Mouse (Mus musculus) spleen, adult 18-20 months (tissue): ENCODE results near the gene Lemd1.
"Not testable (repeated sequence)": the region's sequence is repeated elsewhere in the genome, so short reads cannot be mapped to it uniquely, and the experiment has no call there.

Source experiments
- DNase-seq, 2 experiments: peaks; one replicate each; pipeline ENCODE4 v3.0.0; 2022; ENCODE audit warnings: mixed read lengths in 2 of 2

Gene Lemd1

DNA sequence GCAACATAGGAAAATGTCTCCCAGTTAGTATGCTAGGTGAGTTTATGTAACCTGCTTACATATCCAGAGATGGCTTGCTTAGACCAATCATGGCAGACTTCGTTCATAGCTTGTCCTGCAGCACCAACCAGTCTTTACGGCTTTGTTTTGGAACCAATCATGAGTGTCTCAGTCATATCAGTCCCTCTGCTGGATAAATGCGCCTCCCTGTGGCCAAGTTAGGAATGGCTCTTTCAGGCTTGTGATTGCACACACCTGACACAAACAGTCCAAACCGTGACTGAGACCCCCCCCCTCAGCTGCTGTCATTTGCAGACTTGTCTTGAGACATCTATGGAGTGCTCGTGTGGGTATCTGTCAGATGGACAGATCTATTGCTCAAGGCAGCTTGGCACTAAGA lies 69.8 kb downstream of the Lemd1 start:
- peak in 1 of 2 experiments; percentile 18 for DNase-seq

DNA sequence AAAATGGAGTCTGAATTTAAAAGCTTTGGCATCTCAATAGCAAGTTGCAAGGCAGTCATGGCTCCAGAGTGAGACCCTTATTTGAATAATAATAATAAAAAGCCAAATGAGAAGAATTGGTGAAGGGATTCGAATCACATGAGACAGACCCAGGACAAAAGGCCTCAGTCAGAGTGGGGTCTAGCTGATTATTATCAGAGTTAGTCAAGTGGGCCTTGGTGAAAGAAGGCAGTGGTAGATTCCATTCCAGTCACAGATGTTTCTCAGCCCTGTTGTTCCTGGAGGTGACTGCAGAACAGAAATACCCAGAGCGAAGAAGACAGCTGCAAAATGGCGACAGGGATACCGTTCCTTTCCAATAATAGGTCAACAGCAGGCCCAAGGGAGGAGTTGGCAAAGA lies 72.4 kb downstream of the Lemd1 start:
- DNase-seq = no peak

DNA sequence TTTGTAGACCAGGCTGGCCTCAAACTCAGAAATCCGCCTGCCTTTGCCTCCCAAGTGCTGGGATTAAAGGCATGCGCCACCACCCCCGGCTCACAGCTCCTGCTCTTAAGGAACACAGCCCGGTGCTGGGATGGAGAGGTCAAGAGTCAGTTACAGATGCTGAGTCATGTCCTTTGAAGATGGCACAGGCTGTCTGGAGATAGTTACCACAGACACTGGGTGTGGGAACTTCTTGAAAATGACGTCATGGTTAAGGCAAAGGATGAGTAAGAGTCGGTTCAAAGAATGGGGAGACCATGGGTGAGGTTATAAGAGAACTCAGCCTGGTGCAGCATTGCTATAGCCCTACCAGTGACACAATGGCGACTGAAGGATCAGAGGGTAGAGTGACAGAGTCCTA lies 73.3 kb downstream of the Lemd1 start:
- DNase-seq = no peak

DNA sequence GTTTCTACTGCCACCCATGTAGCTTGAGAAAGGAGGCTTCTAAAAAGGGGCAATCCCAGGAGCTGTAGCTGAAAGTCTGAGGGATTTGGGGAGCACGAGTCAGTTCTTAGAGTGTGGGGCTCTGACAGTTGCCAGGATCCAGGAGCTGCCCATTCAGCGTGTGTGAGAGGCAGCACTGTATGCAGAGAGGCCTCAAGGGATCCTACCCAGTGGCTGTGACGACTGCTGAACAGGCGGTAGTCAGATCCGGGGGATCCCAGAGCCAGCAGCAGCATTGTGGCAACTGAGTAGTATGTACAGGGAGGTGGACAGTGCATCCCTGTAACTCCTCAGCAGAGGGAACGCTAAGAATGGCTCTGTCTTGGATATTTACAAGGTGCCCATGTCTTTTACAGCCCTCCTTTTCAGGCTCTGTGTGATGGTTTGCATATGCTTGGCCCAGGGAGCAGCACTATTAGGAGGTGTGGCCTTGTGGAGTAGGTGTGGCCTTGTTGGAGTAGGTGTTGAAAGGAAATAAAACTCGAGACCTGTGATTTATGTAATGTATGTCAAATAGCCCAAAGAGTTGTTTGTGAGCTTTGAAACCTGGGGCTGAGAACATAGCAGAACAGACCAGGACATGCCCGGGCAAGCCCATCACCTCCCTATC lies 74.1 kb downstream of the Lemd1 start:
- peak in 1 of 2 experiments; percentile 14 for DNase-seq

DNA sequence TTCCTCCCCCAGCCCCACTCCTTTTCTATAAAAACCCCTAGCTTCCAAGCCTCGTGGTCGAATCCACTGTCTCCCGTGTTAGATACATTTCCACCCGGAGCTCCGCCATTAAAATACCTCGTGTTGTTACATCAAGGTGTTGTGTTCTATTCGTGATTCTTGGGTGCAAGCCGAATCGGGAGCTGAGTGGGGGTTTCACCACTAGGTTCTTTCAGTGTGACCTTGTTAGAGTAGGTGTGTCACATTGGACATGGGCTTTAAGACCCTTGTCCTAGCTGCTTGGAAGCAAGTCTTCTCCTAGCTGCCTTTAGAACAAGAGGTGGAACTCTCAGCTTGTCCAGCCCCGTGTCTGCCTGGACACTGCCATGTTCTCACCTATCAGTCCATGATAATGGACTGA lies 74.7 kb downstream of the Lemd1 start:
- no peak for DNase-seq

DNA sequence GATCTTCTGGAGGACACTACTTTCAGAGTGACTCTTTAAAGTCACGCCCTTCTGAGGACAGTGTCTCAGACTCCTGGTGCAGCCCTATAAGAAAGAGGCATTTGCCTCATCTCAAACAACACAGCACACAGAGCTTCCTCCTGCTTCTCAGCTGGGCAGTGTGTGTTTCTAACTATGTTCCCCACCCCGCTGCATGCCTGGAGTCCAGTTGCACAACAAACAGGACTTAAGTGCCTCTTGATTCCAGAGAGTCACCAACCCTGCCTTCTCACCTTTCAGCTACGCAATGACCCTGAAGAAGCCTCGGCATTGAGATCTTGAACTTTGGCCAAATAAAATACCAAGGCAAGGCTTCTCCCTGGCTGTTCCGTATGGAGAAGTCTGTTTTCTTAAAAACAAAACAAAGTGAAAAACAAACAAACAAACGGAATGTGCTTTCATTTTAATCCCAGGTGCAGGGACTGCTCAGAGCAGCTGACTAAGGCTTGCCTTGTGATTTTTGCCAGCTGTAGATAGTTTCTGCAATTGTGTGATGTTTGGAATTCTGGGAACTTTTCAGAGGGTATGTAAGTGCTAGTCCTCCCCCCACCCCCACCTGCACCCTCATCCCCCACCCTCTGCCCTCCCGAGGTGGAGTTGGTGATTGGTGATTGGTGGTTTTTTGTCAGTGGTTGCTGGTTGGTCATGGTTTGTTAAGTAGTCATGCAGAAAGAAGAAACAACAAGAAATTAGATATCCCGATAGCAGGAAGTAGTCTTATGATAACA lies 75.7 kb downstream of the Lemd1 start:
- DNase-seq = no peak

DNA sequence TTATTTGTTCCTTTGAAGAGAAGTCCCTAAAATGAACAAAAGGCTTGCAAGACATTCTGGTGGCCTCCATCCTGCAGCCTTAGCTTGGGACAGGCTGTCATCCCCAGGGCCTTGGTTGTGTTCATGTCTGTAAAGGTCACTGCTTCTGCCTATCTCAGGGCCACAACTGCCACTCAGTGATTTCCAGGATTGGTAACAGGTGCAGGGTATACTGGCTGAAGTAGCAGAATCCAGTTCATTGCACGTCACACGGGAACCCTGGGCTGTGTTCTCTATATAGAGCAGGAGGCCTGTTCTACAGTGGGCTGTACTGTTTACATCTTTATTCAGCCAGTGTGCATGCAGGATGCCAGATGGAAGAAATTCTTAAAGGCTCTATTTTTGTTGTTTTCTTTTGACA lies 76.7 kb downstream of the Lemd1 start:
- no peak for DNase-seq

DNA sequence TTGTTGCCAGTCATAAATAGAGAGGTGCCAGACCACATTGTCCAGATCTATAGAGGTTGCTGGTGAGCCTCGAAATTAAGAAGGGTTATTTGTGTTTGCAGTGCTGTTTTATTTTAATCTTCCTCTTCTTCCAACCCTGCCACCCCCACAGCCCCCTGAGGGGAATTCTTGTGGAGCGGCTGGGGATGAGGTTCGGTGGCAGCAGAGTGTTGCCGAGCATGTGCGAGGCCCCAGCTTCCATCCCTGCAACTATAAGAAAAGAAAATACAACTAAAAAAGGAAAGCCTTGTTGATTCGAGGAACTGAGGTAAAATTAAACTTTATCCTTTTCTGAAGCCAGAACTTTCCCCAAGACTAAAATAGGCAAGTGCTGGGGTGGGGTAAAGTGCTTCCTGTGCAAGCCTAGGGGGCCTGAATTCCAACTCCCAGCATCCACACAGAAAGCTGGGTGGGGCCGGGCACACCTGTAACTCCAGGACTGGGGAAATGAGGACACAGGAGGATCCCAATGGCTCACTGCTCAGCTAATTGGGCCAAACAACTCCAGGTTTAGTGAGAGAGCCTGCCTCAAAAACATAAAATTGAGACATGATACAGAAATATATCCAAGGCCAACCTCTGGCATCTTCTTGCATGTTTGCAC lies 77.3 kb downstream of the Lemd1 start:
- no peak for DNase-seq

DNA sequence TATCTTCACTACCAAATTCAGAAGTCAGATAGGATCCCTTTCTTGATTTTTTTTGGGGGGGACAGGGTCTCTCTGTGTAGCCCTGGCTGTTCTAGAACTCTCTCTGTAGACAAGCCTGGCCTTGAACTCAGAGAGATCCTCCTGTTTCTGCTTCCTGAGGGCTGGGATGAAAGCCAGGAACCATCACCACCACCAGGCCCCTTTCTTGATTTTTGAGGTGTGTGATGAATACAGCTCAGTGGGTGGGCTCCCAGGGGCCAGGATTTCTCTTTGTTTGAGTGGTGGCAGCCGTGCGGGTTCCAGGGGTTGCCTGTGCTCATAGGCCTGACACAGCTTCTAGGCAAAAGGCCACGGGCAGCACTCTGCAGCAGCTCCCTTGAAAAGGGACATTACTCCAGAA lies 80.0 kb downstream of the Lemd1 start:
- DNase-seq = no peak

DNA sequence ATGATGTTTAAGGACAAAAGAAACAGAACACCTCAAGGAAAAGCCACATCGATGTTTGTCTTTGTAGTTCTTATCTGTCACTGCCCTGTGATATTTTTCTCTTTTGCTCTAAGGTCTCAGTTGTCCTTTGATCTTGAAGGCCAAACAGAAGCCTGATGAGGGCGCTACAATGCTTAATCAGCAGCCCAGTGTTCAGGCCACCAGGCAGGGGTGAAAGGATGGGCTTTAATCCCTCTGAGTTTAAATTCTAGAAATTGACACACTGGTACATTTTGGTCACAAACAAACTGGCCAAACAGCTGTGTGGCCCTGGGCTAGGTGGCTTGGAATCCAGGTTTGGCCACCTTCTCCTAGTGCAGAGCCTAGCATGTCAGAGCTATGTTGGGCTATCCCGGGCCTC lies 85.5 kb downstream of the Lemd1 start:
- no peak for DNase-seq

DNA sequence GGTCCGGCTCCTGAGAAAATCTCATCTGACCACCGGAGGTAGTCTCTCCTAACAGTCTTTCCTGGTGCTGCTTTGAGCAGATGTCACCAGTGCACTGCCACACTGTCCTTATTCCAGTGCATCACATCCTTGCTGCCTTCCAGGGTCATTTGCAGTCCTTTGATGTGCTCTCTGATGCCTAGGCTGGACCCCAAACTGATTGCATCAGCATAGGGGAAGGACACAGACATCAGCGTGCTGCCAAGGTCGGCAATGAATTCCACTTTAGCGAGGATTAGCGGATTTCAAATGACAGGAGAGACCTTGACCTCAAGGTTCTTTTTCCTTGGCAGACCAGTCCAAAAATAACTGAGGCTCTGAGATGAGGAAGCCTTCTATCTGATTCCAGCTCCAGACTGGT lies 85.9 kb downstream of the Lemd1 start:
- no peak for DNase-seq

DNA sequence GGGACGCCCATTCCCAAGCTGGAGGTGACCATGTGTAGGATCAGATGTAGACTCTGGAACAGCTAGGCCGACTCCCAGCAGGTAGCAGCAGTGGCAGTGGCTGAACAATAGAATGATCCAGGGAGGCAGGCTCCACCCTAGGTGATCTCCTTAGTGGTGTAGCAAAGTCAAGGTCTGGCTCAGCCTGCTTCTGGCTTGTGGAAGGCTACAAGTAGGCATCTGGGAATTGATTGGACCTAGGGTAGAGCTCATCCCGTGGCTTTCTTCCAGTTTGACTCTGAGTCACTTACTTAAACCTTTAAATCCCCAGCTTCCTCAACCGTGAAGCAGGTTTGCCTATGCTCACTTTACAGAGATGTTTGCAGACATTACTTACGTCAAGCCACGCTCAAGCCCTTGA lies 89.4 kb downstream of the Lemd1 start:
- DNase-seq = not testable (repeated sequence)

DNA sequence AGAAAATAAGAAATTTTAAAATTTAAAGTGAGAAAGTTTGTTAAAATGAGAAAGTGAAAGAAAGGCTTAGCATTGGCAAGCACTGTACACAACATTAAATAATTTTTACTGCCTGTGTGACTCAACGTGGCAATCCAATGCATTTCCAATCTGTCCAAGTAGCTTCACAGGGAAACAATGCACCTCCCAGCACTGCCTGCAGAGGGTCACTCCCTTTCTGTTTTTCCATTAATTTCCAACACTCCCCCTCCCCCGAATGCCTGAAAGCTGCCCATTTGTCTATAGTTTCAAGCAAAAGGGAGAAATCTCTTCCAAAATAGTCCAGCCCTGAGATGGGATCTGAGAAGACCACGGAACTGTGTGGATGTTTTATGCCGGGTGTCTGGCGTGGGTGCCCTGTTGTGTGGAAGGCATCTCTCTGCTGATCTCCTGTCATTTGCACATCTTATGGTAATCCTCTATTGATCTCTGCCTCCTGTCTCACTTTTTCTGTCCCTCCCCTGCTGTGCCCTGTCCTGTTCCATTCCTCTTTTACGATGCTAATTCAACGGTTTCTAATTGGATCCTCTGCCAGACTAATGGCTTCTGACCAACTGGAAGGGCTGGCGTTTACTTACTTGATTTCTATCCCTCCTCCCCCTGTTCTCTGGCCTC lies 90.4 kb downstream of the Lemd1 start:
- DNase-seq = no peak

DNA sequence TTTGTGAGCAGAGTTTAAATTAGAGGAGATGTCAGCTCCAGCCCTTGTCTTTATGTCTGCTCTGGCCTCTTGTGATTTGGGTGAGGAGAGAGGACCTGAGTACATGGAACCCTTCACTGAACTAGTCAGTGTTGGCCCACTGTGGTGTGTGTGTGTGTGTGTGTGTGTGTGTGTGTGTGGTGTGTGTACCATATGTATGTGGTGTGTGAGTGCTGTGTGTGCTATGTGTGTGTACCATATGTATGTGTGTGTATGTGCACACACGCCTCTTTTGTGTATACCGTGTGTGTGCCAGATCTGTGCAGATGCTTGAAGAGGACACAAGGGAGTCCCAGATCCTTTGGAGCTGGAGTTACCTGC lies 90.9 kb downstream of the Lemd1 start:
- DNase-seq = no peak

DNA sequence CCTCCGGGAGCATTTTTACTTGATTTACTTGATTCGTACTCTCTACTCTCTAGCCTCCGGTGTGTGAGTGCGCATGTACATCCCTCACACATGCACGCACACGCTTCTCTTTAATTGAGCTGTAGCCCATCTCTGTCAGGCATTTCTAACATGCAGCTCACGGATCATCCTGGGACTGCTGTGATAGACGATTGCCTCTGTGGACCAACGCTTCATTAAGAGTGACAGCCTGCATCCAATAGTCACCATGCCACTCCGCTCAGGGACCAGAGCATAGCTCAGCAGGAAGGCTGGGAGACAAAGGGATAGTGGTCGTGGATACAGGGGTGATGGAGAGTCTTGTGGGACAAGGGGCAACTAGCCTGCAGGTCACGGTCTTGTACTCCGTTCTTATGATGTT lies 91.8 kb downstream of the Lemd1 start:
- no peak for DNase-seq

DNA sequence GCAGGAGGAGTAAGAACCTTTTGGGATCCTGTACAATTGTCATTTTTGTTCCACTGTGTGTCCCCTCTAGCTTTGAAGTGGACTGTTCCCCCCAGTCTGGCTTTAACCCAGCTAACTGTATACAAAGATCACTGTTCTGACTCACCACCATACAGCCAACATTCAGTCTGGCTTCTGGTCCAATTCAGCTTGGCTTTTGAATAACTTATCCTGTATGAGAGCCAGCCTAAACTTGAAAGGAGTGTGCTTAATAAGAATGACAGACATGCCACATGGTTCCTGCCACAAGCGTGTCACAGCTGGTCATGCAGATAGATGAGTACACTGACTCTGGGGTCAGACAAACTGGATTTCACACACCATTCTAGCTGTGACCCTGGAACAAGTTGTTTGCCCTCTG lies 95.5 kb downstream of the Lemd1 start:
- no peak for DNase-seq

DNA sequence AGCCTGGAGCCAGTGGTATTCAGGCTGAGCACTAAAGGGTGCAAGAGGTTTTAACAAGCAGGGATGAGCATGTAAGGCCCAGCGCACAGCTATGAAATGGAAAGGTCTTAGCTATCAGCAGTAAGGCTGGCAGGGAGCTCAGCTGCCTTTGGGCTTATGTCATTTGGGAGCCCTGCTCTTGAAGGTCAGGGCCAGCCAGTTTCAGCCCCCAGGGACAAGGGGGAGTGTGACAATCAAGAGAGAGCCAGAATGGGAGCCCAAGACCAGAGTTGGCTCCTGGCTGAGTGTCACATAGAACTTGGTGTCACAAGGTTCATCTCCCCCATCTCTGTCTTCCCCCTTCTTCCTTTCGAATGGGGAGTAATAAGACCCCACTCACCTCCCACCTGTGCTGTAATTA lies 96.2 kb downstream of the Lemd1 start:
- DNase-seq = no peak

DNA sequence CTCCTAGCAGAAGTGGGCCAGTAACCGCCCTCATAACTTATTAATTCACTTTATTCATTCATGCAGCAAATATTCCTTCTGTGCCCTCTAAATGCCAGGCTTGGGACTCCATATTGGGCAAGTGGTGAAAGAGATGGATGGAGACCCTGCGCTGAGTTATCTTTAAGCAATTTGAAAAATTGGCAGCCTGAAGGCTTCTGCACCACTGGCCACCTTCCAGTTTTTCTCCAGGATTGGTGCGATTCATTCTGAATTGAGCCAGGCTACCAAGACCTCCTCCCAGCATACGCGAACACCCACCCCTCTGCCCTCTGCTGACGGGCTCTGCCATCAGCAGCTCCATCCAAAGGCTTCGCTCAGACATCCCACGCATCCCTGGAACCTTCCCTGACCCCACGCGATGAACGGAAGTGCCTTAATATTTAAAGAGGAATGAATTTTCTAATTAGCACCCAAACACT lies 96.8 kb downstream of the Lemd1 start:
- no peak for DNase-seq

DNA sequence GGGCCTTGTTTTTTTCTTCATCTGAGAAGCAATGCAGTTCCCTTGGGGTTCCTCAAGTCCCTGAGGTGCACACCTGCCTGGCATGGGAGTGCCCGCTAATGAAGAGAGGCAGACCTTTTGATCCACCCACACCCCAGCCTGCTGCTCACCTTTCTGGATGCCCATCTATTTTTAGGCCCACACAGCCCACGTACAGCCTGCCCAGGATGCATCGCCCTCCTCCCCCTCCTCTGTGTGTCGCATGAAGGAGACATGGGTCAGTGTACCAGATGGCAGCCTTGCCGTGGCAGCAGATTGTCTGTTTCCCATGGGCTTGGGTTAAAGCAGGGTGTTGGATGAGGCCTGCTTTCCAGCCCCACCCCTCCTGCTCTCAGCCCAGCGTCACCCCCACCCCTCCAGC lies 98.7 kb downstream of the Lemd1 start:
- peak; percentile 39 to 42 for DNase-seq

DNA sequence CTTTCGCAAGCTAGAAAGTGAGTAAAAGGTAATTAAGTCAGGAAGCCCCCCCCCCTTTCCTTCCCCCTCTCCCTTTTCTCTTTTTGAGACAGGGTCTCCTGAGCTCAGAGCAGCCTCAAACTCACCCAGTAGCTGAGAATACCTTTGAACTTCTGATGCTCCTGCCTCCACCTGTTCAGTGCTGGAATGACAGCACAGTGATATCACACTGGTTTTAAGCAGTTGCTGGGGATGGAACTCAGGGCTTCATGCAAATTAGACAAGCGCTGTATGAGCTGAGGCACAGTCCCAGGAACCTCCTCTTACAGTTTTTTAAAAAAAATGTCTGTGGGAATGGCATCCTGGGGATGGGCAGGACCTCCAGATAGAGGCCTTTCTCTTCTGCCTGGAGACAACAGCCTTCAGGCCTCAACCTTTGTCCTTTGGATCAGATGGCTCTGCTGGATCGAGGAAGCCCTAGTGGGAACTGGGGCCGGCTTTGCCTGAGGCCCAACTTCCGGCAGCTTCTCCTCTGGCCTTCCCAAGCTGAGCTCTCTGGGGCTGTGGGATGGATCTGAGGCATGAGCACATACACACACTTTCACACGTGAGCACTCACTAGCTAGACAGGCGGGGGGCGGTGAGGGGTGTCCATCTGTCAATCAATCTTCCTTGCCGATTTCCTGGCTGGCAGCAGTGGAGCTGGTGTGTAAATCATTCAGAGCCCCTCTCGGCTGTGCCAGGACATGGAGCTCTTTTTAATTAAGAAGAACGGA lies 99.9 kb downstream of the Lemd1 start:
- DNase-seq = no peak

DNA sequence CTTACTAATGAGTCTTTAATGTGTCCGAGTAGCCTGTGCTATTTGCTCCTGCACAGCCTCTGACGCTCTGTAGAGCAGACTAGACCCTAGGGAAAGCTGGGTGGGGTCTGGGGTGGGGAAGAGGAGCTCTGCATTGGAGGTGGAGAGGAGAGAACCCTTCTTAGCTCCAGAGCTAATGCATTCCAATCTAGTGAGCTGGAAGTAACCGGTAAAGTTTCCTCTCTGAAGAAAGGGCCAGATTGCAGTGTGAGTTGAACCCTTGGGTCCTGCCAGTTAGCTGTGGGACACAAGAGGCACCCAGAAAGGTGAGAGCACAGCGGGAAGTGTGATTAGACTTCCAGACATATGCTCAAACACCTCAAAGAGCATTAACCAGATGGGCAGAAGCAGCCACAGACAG lies 100.5 kb downstream of the Lemd1 start:
- DNase-seq = no peak

DNA sequence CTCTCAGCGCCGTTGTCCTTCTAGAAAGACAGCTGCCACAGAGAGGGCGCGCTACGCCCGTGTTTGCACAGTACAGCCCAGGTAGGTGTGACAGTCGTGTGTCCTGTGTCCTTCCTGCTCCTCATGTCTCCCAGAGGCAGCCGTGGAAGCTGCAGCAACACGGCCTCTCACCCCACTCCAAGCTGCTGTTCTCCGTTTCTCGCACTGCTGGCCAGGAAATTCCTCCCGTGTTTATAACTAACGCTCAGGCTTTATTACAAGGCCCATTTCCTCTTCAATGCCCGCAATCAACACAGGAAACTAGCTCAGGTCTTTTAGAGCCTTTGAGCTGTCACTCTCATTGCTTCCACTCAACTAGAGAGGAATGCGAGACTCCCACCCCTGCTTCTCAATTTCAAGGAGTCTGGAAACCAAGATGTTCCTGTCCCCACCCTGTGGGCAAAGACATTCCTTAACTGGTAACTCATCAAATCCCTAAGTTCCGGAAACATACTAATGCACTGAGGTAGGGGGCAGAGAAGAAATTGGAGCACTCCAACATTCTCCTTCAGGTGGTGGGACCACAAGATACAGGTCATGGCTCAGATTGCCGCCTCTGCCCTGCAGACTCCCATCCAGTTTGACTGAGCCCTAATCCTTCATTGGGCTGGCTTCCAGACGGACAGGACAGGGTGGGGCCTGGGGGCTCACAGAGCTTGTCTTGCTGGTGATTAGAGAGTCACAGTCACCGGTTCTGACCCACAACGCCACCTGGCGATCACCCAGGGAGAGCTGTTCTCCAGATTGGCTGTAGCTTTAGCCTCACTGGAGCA lies 101.3 kb downstream of the Lemd1 start:
- peak in 1 of 2 experiments; percentile 26 for DNase-seq
